Mouse (Mus musculus): Measurements from ENCODE around the gene Oasl1. TPM values are rescaled to one million over a fixed set of nuclear protein-coding genes. Genes with fewer than 3 reads are reported as not detected.
"Not testable (repeated sequence)": the region's sequence is repeated elsewhere in the genome, so short reads cannot be mapped to it uniquely, and the experiment has no call there.

Oasl1 gene
- polyA plus RNA-seq, 1 experiment = 13.5 TPM

- no peak for TF ChIP-seq CTCF (IDR thresholded peaks at IDR 0.05; ENCODE audit: control insufficient read depth, insufficient read depth, low read length)
- no peak for TF ChIP-seq POLR2A (IDR thresholded peaks at IDR 0.05; ENCODE audit: borderline replicate concordance, control insufficient read depth, low read depth, low read length)
- WGBS = 85% methylated on average over 8 of the region's 8 CpGs
- no peak overlapping the region for H3K4me3 ChIP-seq (replicated peaks; ENCODE audit: control insufficient read depth, low read depth, low read length)
- no peaks in the 10 kb centered on the region for H3K4me1 ChIP-seq (ENCODE audit: control insufficient read depth, insufficient read depth, low read length)
- no peak overlapping the region for H3K27ac ChIP-seq (ENCODE audit: control insufficient read depth, insufficient read depth, low read depth, low read length, poor library complexity)
Observed at GRCm38 (mm10) chr5:114933206-114933605, 10.2 kb downstream of the Oasl1 start.

- no peak for TF ChIP-seq POLR2A (IDR thresholded peaks at IDR 0.05; ENCODE audit: borderline replicate concordance, control insufficient read depth, low read depth, low read length)
- TF ChIP-seq CTCF (IDR thresholded peaks at IDR 0.05; ENCODE audit: control insufficient read depth, insufficient read depth, low read length) = no peak
- H3K4me3 ChIP-seq (replicated peaks; ENCODE audit: control insufficient read depth, low read depth, low read length) = no peak overlapping the region
- 77% methylated on average over 3 of the region's 3 CpGs for WGBS
- H3K4me1 ChIP-seq (ENCODE audit: control insufficient read depth, insufficient read depth, low read length) = no peaks in the 10 kb centered on the region
- no peak overlapping the region for H3K27ac ChIP-seq (ENCODE audit: control insufficient read depth, insufficient read depth, low read depth, low read length, poor library complexity)
Observed at GRCm38 (mm10) chr5:114935838-114936237, 12.8 kb downstream of the Oasl1 start.

- 53% methylated on average over 3 of the region's 3 CpGs for WGBS
- not testable (repeated sequence) for H3K4me3 ChIP-seq (replicated peaks; ENCODE audit: control insufficient read depth, low read depth, low read length); H3K4me1 ChIP-seq (ENCODE audit: control insufficient read depth, insufficient read depth, low read length); H3K27ac ChIP-seq (ENCODE audit: control insufficient read depth, insufficient read depth, low read depth, low read length, poor library complexity)
Observed at GRCm38 (mm10) chr5:114941138-114941537, 18.1 kb downstream of the Oasl1 start.

- 2% methylated on average over 39 of the region's 39 CpGs for WGBS
- Histone ChIP-seq H3K4me1 (ENCODE audit: control insufficient read depth, insufficient read depth, low read length) (no peaks in the 10 kb centered on the region), H3K4me3 (replicated peaks; ENCODE audit: control insufficient read depth, low read depth, low read length) (peak within 1 kb of the TSS; percentile 65), H3K27ac (ENCODE audit: control insufficient read depth, insufficient read depth, low read depth, low read length, poor library complexity) (peak within 1 kb of the TSS; percentile 82)
- no peak for TF ChIP-seq CTCF (IDR thresholded peaks at IDR 0.05; ENCODE audit: control insufficient read depth, insufficient read depth, low read length)
- TF ChIP-seq POLR2A (IDR thresholded peaks at IDR 0.05; ENCODE audit: borderline replicate concordance, control insufficient read depth, low read depth, low read length) = peak; percentile 92
Observed at GRCm38 (mm10) chr5:114942074-114942765, 19.2 kb downstream of the Oasl1 start, which contains the start of gene 2210016L21Rik. TSS of gene 2210016L21Rik (plus strand) at chr5:114942158.

GRCm38 (mm10) chr5:114942766-114943130, 19.7 kb downstream of the Oasl1 start:
- no peaks in the 10 kb centered on the region for H3K4me1 ChIP-seq (ENCODE audit: control insufficient read depth, insufficient read depth, low read length)
- 43% methylated on average over 4 of the region's 4 CpGs for WGBS
- H3K4me3 ChIP-seq (replicated peaks; ENCODE audit: control insufficient read depth, low read depth, low read length) = peak overlapping the region; percentile 65
- H3K27ac ChIP-seq (ENCODE audit: control insufficient read depth, insufficient read depth, low read depth, low read length, poor library complexity) = no peak overlapping the region
- TF ChIP-seq POLR2A (IDR thresholded peaks at IDR 0.05; ENCODE audit: borderline replicate concordance, control insufficient read depth, low read depth, low read length) = no peak
- no peak for TF ChIP-seq CTCF (IDR thresholded peaks at IDR 0.05; ENCODE audit: control insufficient read depth, insufficient read depth, low read length)

- H3K27ac ChIP-seq (ENCODE audit: control insufficient read depth, insufficient read depth, low read depth, low read length, poor library complexity) = no peak overlapping the region
- 92% methylated on average over 10 of the region's 10 CpGs for WGBS
- TF ChIP-seq CTCF (IDR thresholded peaks at IDR 0.05; ENCODE audit: control insufficient read depth, insufficient read depth, low read length) (no peak), POLR2A (IDR thresholded peaks at IDR 0.05; ENCODE audit: borderline replicate concordance, control insufficient read depth, low read depth, low read length) (no peak)
- H3K4me1 ChIP-seq (ENCODE audit: control insufficient read depth, insufficient read depth, low read length) = no peaks in the 10 kb centered on the region
- H3K4me3 ChIP-seq (replicated peaks; ENCODE audit: control insufficient read depth, low read depth, low read length) = no peak overlapping the region
Observed at GRCm38 (mm10) chr5:114945072-114945471, 22.0 kb downstream of the Oasl1 start.

GRCm38 (mm10) chr5:114948891-114949290, 25.9 kb downstream of the Oasl1 start:
- Histone ChIP-seq H3K4me3 (replicated peaks; ENCODE audit: control insufficient read depth, low read depth, low read length) (no peak overlapping the region), H3K4me1 (ENCODE audit: control insufficient read depth, insufficient read depth, low read length) (no peaks in the 10 kb centered on the region), H3K27ac (ENCODE audit: control insufficient read depth, insufficient read depth, low read depth, low read length, poor library complexity) (no peak overlapping the region)
- TF ChIP-seq POLR2A (IDR thresholded peaks at IDR 0.05; ENCODE audit: borderline replicate concordance, control insufficient read depth, low read depth, low read length) = no peak
- TF ChIP-seq CTCF (IDR thresholded peaks at IDR 0.05; ENCODE audit: control insufficient read depth, insufficient read depth, low read length) = no peak
- 65% methylated on average over 6 of the region's 6 CpGs for WGBS

- Histone ChIP-seq H3K4me3 (replicated peaks; ENCODE audit: control insufficient read depth, low read depth, low read length) (no peak overlapping the region), H3K4me1 (ENCODE audit: control insufficient read depth, insufficient read depth, low read length) (no peaks in the 10 kb centered on the region), H3K27ac (ENCODE audit: control insufficient read depth, insufficient read depth, low read depth, low read length, poor library complexity) (no peak overlapping the region)
- TF ChIP-seq POLR2A (IDR thresholded peaks at IDR 0.05; ENCODE audit: borderline replicate concordance, control insufficient read depth, low read depth, low read length) = no peak
- no peak for TF ChIP-seq CTCF (IDR thresholded peaks at IDR 0.05; ENCODE audit: control insufficient read depth, insufficient read depth, low read length)
- 50% methylated on average over 5 of the region's 5 CpGs for WGBS
Observed at GRCm38 (mm10) chr5:114949316-114949715, 26.3 kb downstream of the Oasl1 start.

GRCm38 (mm10) chr5:114949812-114950211, 26.8 kb downstream of the Oasl1 start:
- no peak for TF ChIP-seq CTCF (IDR thresholded peaks at IDR 0.05; ENCODE audit: control insufficient read depth, insufficient read depth, low read length)
- no peak for TF ChIP-seq POLR2A (IDR thresholded peaks at IDR 0.05; ENCODE audit: borderline replicate concordance, control insufficient read depth, low read depth, low read length)
- Histone ChIP-seq H3K27ac (ENCODE audit: control insufficient read depth, insufficient read depth, low read depth, low read length, poor library complexity) (no peak overlapping the region), H3K4me3 (replicated peaks; ENCODE audit: control insufficient read depth, low read depth, low read length) (no peak overlapping the region), H3K4me1 (ENCODE audit: control insufficient read depth, insufficient read depth, low read length) (no peaks in the 10 kb centered on the region)
- 81% methylated on average over 9 of the region's 9 CpGs for WGBS

All from bone marrow, adult 2 months (tissue).